12 mouse cellular contexts compared by ENCODE assay signal in the genomic region with DNA sequence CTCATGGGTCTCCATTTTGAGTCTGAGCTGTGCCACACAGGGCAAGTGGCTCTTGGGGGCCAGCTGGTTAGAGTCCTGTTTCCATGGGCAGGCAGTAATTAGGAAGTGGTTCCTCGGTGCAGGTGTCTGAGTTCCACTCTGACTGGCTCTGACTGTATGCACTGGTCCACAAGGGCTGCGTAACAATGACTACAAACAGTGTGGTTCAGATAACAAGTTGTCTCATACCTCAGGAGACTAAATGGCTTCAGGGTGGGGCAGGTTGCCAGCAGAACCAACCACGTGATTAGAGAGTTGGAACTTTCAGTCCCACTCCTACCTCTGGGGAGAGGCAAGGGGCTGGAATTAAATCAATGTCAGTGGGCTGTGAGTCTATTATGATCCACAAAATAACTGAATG. TPM values are rescaled to one million over a fixed set of nuclear protein-coding genes. Genes with fewer than 3 reads are reported as not detected.
DNase-seq lines count a peak whose midpoint lies in the region; ATAC-seq and TF ChIP-seq lines count a peak whose summit lies in the region.
"Had no signal": no experiment of that assay in that cellular context is flagged by ENCODE, and none has a peak within 500 bp of the region (broad histone marks: within the 10 kb centered on the region; RNA-seq: fewer than 3 reads in every experiment).

No protein-coding gene starts in this region.

- H3ac ChIP-seq in myocyte (ENCODE audit: control insufficient read depth, insufficient read length), result no peak overlapping the region

- peaks cover 7% of the 10 kb centered on the region for H3K79me2 ChIP-seq in myocyte (ENCODE audit: control insufficient read depth, insufficient read depth)

- no peak for ATAC-seq in kidney, embryonic 15.5 days (replicated peaks; ENCODE audit: low FRiP score)
- ATAC-seq in intestine, postnatal 0 days, result peak; percentile 62
- ATAC-seq: hindbrain, embryonic 16.5 days had no signal

- WGBS in kidney, embryonic 15.5 days, result 74% methylated on average over 3 of the region's 3 CpGs
- 31% methylated on average over 3 of the region's 3 CpGs for WGBS in intestine, postnatal 0 days

- H3K9ac ChIP-seq in kidney, embryonic 15.5 days, result no peak overlapping the region
- H3K9ac ChIP-seq in intestine, postnatal 0 days (ENCODE audit: low read depth, low read length), result no peak overlapping the region
- H3K9ac ChIP-seq: forebrain, embryonic 12.5 days; limb, embryonic 13.5 days had no signal

- peak; percentile 68 for DNase-seq in kidney, adult 18-20 months
- DNase-seq in NIH3T3 (ENCODE audit: low read depth), result peak; percentile 41
- DNase-seq in thymus, postnatal 0 days (ENCODE audit: low spot score), result no peak
- DNase-seq in layer of hippocampus, adult 11-12 months (ENCODE audit: low spot score), result no peak
- DNase-seq in right cerebral cortex, postnatal 10 days (ENCODE audit: low spot score in 2 of 2), result no peak
- DNase-seq: cerebellum, postnatal 10 days had no signal

- H3K36me3 ChIP-seq in kidney, embryonic 15.5 days, result no peaks in the 10 kb centered on the region
- no peaks in the 10 kb centered on the region for H3K36me3 ChIP-seq in intestine, postnatal 0 days (ENCODE audit: control insufficient read depth, insufficient read depth)
- no peaks in the 10 kb centered on the region for H3K36me3 ChIP-seq in myocyte (ENCODE audit: control insufficient read depth, insufficient read depth)
- H3K36me3 ChIP-seq: forebrain, embryonic 12.5 days; limb, embryonic 13.5 days had no signal

- H3K4me2 ChIP-seq in kidney, embryonic 15.5 days, result no peak overlapping the region
- no peak overlapping the region for H3K4me2 ChIP-seq in intestine, postnatal 0 days (replicated peaks; ENCODE audit: low read depth)
- H3K4me2 ChIP-seq in myocyte (ENCODE audit: low read depth), result no peak overlapping the region
- H3K4me2 ChIP-seq: forebrain, embryonic 12.5 days; limb, embryonic 13.5 days had no signal

- TF ChIP-seq CTCF in intestine, postnatal 0 days (IDR thresholded peaks at IDR 0.05; ENCODE audit: low read depth), result no peak

- H3K4me3 ChIP-seq in kidney, embryonic 15.5 days (replicated peaks), result no peak overlapping the region
- H3K4me3 ChIP-seq in intestine, postnatal 0 days (ENCODE audit: low read depth, low read length), result no peak overlapping the region
- no peak overlapping the region for H3K4me3 ChIP-seq in myocyte
- H3K4me3 ChIP-seq: forebrain, embryonic 12.5 days; limb, embryonic 13.5 days had no signal

- H3K27me3 ChIP-seq in kidney, embryonic 15.5 days, result no peaks in the 10 kb centered on the region
- no peaks in the 10 kb centered on the region for H3K27me3 ChIP-seq in intestine, postnatal 0 days (replicated peaks; ENCODE audit: control insufficient read depth, insufficient read depth, low read length)
- H3K27me3 ChIP-seq in myocyte (ENCODE audit: control insufficient read depth, insufficient read depth, insufficient read length), result no peaks in the 10 kb centered on the region
- H3K27me3 ChIP-seq: forebrain, embryonic 12.5 days; limb, embryonic 13.5 days had no signal

- H3K9me3 ChIP-seq in kidney, embryonic 15.5 days (replicated peaks), result no peaks in the 10 kb centered on the region
- no peaks in the 10 kb centered on the region for H3K9me3 ChIP-seq in intestine, postnatal 0 days (ENCODE audit: control insufficient read depth)
- H3K9me3 ChIP-seq: forebrain, embryonic 12.5 days; limb, embryonic 13.5 days had no signal

- H3K4me1 ChIP-seq in kidney, embryonic 15.5 days, result peaks cover 18% of the 10 kb centered on the region
- peaks cover 7% of the 10 kb centered on the region; the same call in 1 of the 2 replicates for H3K4me1 ChIP-seq in intestine, postnatal 0 days (replicated peaks; ENCODE audit: control insufficient read depth, insufficient read depth, low read length)

- no peak for TF ChIP-seq POLR2A in myocyte (IDR thresholded peaks at IDR 0.05; ENCODE audit: insufficient read length, low read depth)

- no peak overlapping the region for H3K27ac ChIP-seq in kidney, embryonic 15.5 days
- no peak overlapping the region for H3K27ac ChIP-seq in intestine, postnatal 0 days (ENCODE audit: low read depth, low read length)
- H3K27ac ChIP-seq: forebrain, embryonic 12.5 days; limb, embryonic 13.5 days had no signal

TF ChIP-seq in myocyte, 11 proteins besides CTCF, POLR2A, EP300 and RAD21:
- TF ChIP-seq TCF12 (IDR thresholded peaks at IDR 0.05; ENCODE audit: insufficient read depth, poor library complexity, severe bottlenecking) (no peak), REST (IDR thresholded peaks at IDR 0.05; ENCODE audit: insufficient read depth, insufficient read length) (no peak), MAX (IDR thresholded peaks at IDR 0.05; ENCODE audit: low read depth) (no peak), USF1 (IDR thresholded peaks at IDR 0.05; ENCODE audit: low read depth) (peak; percentile 62), CEBPB (IDR thresholded peaks at IDR 0.05; ENCODE audit: insufficient read depth, poor library complexity, severe bottlenecking) (no peak), POLR2AphosphoS2 (IDR thresholded peaks at IDR 0.05; ENCODE audit: insufficient read length, low read depth) (no peak), MYOG (IDR thresholded peaks at IDR 0.05; ENCODE audit: control insufficient read depth in 1 of 3, insufficient read depth in 1 of 3, insufficient read length in 2 of 3, low read depth in 2 of 3) (peak in 1 of 3 experiments; percentile 9), MYOD1 (IDR thresholded peaks at IDR 0.05; ENCODE audit: control insufficient read depth in 1 of 3, insufficient read length in 2 of 3, low read depth in 2 of 3) (peak in 1 of 3 experiments; percentile 30), SRF (IDR thresholded peaks at IDR 0.05; ENCODE audit: control insufficient read depth, insufficient read length, low read depth) (no peak), TCF3 (IDR thresholded peaks at IDR 0.05; ENCODE audit: insufficient read length, low read depth) (no peak), E2F4 (IDR thresholded peaks at IDR 0.05; ENCODE audit: insufficient read depth) (no peak)

RNA-seq across cellular contexts. Expression of a gene that starts 59.0 kb away (rescaled TPM):
- 6.0 and 6.6 TPM in 2 replicates for polyA plus RNA-seq in kidney, embryonic 15.5 days (2015; fragmentation: Nextera tagmentation; extraction: Ambion mirVana)
- polyA plus RNA-seq in intestine, postnatal 0 days (2015; fragmentation: Nextera tagmentation; extraction: Ambion mirVana), result 26.7 and 36.2 TPM in 2 replicates
- polyA plus RNA-seq in myocyte (2012; fragmentation: generic; extraction: Trizol), result 16.8 TPM
- 4.0 and 5.6 TPM in 2 replicates for polyA plus RNA-seq in thymus, postnatal 0 days (2015; fragmentation: Nextera tagmentation; extraction: Ambion mirVana)

Comparison
In these comparisons a context has a peak if more than half of its experiments do, and no peak if none do; other contexts are left out.
1. DNase-seq: peak in kidney, adult 18-20 months (single experiment) and NIH3T3 (single experiment); none in thymus, postnatal 0 days (single experiment), layer of hippocampus, adult 11-12 months (single experiment) and right cerebral cortex, postnatal 10 days (0 of 2).